Mouse (Mus musculus): Measurements from ENCODE around the gene Ankk1.

GRCm38 (mm10) chr9:49470006-49470405, 43.2 kb upstream of the Ankk1 start:
- no peak for TF ChIP-seq POLR2A (IDR thresholded peaks at IDR 0.05; ENCODE audit: insufficient read depth, low read length)
- no peak for TF ChIP-seq CTCF (IDR thresholded peaks at IDR 0.05; ENCODE audit: low read depth, low read length)
- no peak for TF ChIP-seq EP300 (IDR thresholded peaks at IDR 0.05; ENCODE audit: insufficient read depth, low read depth, low read length)
